Mouse (Mus musculus) midbrain, postnatal 0 days (tissue): ENCODE measurements at regions not wholly inside any gene's neighbourhood (a gene's known extent, or its start where the extent isn't known, plus 50 kb on each side); places are given as distances from the start of the nearest gene placed in this dataset.

ENCODE experiments used
- ATAC-seq: fragments of 200-750 bp; cut with Nextera tagmentation; 2 replicates; pipeline ENCODE4 v1.8.0; 2017; ENCODE audit warnings: moderate number of reproducible peaks, mild to moderate bottlenecking, moderate TSS enrichment, moderate library complexity; ENCODE audit not compliant: low FRiP score
- DNase-seq: peaks from one replicate; pipeline ENCODE4 v3.0.0-alpha.2; 2015; ENCODE audit warnings: low spot score
- H3K27ac ChIP-seq: fragments of 300-500 bp; sonication (generic); 2 replicates; pipeline ENCODE4 v1.5.1; 2014; ENCODE audit warnings: low read depth, mild to moderate bottlenecking, low read length, mixed read lengths
- H3K27me3 ChIP-seq: fragments of 300-500 bp; sonication (generic); 2 replicates; pipeline ENCODE4 v1.6.1; 2014; ENCODE audit warnings: low read length, control low read depth, mixed read lengths; ENCODE audit not compliant: insufficient read depth
- H3K36me3 ChIP-seq: fragments of 300-500 bp; sonication (generic); 2 replicates; pipeline ENCODE4 v1.6.1; 2014; ENCODE audit warnings: low read length, control low read depth, mixed read lengths; ENCODE audit not compliant: insufficient read depth
- H3K4me1 ChIP-seq: fragments of 300-500 bp; sonication (generic); 2 replicates; pipeline ENCODE4 v1.6.1; 2014; ENCODE audit warnings: mild to moderate bottlenecking, control low read depth, antibody characterized with exemption, low read length, mixed read lengths; ENCODE audit not compliant: insufficient read depth
- H3K4me2 ChIP-seq: fragments of 300-500 bp; sonication (generic); 2 replicates; pipeline ENCODE4 v1.6.1; 2014; ENCODE audit warnings: low read depth, mild to moderate bottlenecking, low read length, mixed read lengths; ENCODE audit not compliant: poor library complexity, severe bottlenecking
- H3K4me3 ChIP-seq: fragments of 300-500 bp; sonication (generic); 2 replicates; pipeline ENCODE4 v1.5.1; 2014; ENCODE audit warnings: low read depth, mild to moderate bottlenecking, low read length, moderate library complexity
- H3K9ac ChIP-seq: fragments of 300-500 bp; sonication (generic); replicated peaks from 2 replicates; pipeline ENCODE4 v1.6.1; 2014; ENCODE audit warnings: mild to moderate bottlenecking, low read length, moderate library complexity, mixed read lengths; ENCODE audit not compliant: poor library complexity, severe bottlenecking
- H3K9me3 ChIP-seq: fragments of 300-500 bp; sonication (generic); 2 replicates; pipeline ENCODE4 v1.6.1; 2016; ENCODE audit warnings: low read length, control low read depth
- CTCF ChIP-seq: IDR thresholded peaks from 2 replicates; pipeline ENCODE4 v1.5.1; 2016; ENCODE audit warnings: antibody characterized with exemption, mild to moderate bottlenecking
- WGBS: fragments of 180-500 bp; shearing (Covaris S2); extraction: QIAGEN DNeasy Blood & Tissue Kit; methylation state at CpG from one replicate; pipeline ENCODE4 v1.1.7; 2014; 5-methylcytosine and 5-hydroxymethylcytosine counted together

DNA sequence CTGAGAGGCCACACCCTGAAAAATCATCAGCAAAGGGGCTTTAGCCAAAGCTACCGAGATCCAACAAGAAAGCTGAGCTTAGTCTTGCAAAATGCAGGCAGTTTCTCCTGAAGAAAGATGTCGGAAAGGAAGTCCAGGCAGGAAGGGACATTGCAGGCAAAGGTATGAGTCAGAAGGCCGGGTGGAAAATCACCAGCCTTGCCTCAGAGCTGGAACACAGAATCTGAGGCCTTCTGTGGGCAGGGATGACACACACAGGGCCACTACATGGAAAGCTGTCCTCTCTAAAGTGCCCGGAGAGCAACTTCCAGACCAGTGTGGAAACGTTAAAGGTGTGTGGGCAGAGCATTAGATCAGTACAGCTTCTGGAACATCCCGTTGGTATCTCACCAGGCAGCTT, 438.5 kb downstream of the Vrk1 start:
- H3K9ac ChIP-seq = no peak overlapping the region

DNA sequence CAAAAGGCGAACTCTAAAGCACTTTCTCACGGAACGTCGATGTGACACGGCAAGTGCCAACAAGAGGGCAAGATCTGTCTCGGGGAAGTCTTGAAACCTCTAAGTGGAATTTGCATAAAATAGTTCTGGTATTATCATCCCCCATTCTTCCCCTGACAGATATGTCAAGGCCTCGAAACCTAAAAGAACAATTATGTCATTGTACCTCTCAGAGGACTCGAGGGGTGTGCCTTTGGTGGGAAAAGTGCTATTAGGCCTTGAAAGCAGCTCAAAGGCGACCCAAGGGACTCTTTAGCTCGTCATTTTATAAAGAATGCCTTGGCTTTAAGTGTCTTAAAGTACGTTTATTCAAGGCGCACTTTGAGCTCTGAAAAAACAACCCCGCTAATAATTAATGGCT, 443.5 kb downstream of the Vrk1 start:
- H3K36me3 ChIP-seq = no peaks in the 10 kb centered on the region
- DNase-seq = no peak
- H3K4me2 ChIP-seq = no peak overlapping the region
- no peak overlapping the region for H3K9ac ChIP-seq
- no peaks in the 10 kb centered on the region for H3K9me3 ChIP-seq
- no peak for TF ChIP-seq CTCF
- no peaks in the 10 kb centered on the region for H3K4me1 ChIP-seq
- no peak for ATAC-seq
- H3K27ac ChIP-seq = no peak overlapping the region
- H3K27me3 ChIP-seq = no peaks in the 10 kb centered on the region
- 62% methylated on average over 13 of the region's 13 CpGs for WGBS
- H3K4me3 ChIP-seq = no peak overlapping the region

More for the DNA sequence above, 438.5 kb downstream of the Vrk1 start:
- H3K4me2 ChIP-seq = no peak overlapping the region
- no peak overlapping the region for H3K4me3 ChIP-seq
- DNase-seq (no peak), ATAC-seq (no peak)
- no peaks in the 10 kb centered on the region for H3K27me3 ChIP-seq
- TF ChIP-seq CTCF = no peak
- WGBS = 89% methylated on average over 6 of the region's 6 CpGs
- H3K36me3 ChIP-seq = no peaks in the 10 kb centered on the region
- no peak overlapping the region for H3K27ac ChIP-seq
- 0 out of 2 replicates have a peak, but pooled peaks cover 2% of the 10 kb centered on the region for H3K4me1 ChIP-seq
- H3K9me3 ChIP-seq = no peaks in the 10 kb centered on the region

GRCm38 (mm10) chr12:106458215-106458614, 448.2 kb downstream of the Vrk1 start:
- H3K4me1 ChIP-seq = no peaks in the 10 kb centered on the region
- no peak overlapping the region for H3K4me3 ChIP-seq
- TF ChIP-seq CTCF = no peak
- 57% methylated on average over 6 of the region's 6 CpGs for WGBS
- DNase-seq = no peak
- H3K27ac ChIP-seq = no peak overlapping the region
- no peaks in the 10 kb centered on the region for H3K9me3 ChIP-seq
- H3K36me3 ChIP-seq = no peaks in the 10 kb centered on the region
- no peaks in the 10 kb centered on the region for H3K27me3 ChIP-seq
- ATAC-seq = no peak
- no peak overlapping the region for H3K4me2 ChIP-seq
- no peak overlapping the region for H3K9ac ChIP-seq

- H3K9ac ChIP-seq = no peak overlapping the region
- 76% methylated on average over 7 of the region's 7 CpGs for WGBS
- no peak overlapping the region for H3K4me2 ChIP-seq
- no peak overlapping the region for H3K4me3 ChIP-seq
- H3K27me3 ChIP-seq = no peaks in the 10 kb centered on the region
- ATAC-seq (no peak), DNase-seq (no peak)
- H3K4me1 ChIP-seq = no peaks in the 10 kb centered on the region
- H3K27ac ChIP-seq = no peak overlapping the region
- no peak for TF ChIP-seq CTCF
- no peaks in the 10 kb centered on the region for H3K9me3 ChIP-seq
- no peaks in the 10 kb centered on the region for H3K36me3 ChIP-seq
Measured at GRCm38 (mm10) chr12:106460650-106461049, 450.6 kb downstream of the Vrk1 start.

- DNase-seq (no peak), ATAC-seq (no peak)
- 14% methylated on average over 3 of the region's 3 CpGs for WGBS
- Histone ChIP-seq H3K4me2 (no peak overlapping the region), H3K27me3 (no peaks in the 10 kb centered on the region), H3K9me3 (no peaks in the 10 kb centered on the region), H3K36me3 (no peaks in the 10 kb centered on the region), H3K9ac (no peak overlapping the region), H3K27ac (no peak overlapping the region), H3K4me1 (no peaks in the 10 kb centered on the region), H3K4me3 (no peak overlapping the region)
- TF ChIP-seq CTCF = no peak
Measured at GRCm38 (mm10) chr12:106462281-106462680, 452.3 kb downstream of the Vrk1 start.

- H3K4me1 ChIP-seq = no peaks in the 10 kb centered on the region; the same call in 1 of the 2 replicates
- H3K4me3 ChIP-seq = no peak overlapping the region
- H3K9ac ChIP-seq = no peak overlapping the region
- H3K27ac ChIP-seq = no peak overlapping the region
- ATAC-seq (no peak), DNase-seq (no peak)
- H3K36me3 ChIP-seq = no peaks in the 10 kb centered on the region
- TF ChIP-seq CTCF = no peak
- no peaks in the 10 kb centered on the region for H3K9me3 ChIP-seq
- no peak overlapping the region for H3K4me2 ChIP-seq
- WGBS = 45% methylated on average over 11 of the region's 11 CpGs
- H3K27me3 ChIP-seq = no peaks in the 10 kb centered on the region
Measured at GRCm38 (mm10) chr12:106464701-106465100, 454.7 kb downstream of the Vrk1 start.
